Mouse (Mus musculus): Measurements from ENCODE around the gene Ebf1. TPM values are rescaled to one million over a fixed set of nuclear protein-coding genes. Genes with fewer than 3 reads are reported as not detected.

Ebf1 gene
- total RNA-seq, 2 experiments from 2014 or later: 19.7 to 22.8 TPM

GRCm38 (mm10) chr11:44975151-44975550 lies 358.0 kb downstream of the Ebf1 start:
- peak; percentile 48 to 58 for DNase-seq
- intact Hi-C loops (cut with DNase I): no loop called here

GRCm38 (mm10) chr11:44976254-44976802 lies 359.2 kb downstream of the Ebf1 start:
- intact Hi-C loops (cut with DNase I): no loop called here
- DNase-seq: peak in 1 of 2 experiments; percentile 11

DNA sequence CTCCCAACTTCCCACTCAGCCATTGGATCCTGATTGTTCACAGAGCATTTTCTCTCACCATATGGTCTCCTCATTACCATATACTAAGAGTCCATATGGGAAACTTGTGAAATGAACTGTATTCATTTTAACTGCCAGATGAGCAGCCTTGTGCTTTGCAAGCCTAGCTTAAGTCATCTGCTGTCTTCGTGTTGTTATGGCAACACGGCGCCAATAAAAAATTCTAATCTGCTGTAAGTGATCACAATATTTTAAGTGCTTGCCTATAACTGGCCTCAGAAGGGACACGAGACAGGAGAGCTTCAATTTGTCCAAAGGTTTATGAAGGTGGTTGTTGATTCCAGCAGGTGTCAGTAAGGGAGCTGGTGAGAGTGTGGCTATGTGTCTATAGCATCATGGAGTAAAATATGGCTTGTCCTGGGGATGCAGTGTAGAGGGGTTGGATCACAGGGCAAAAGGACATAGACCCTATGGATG lies 360.8 kb downstream of the Ebf1 start:
- DNase-seq: no peak
- intact Hi-C loops (cut with DNase I): no loop called here

- intact Hi-C loops (cut with DNase I): no loop called here
- DNase-seq: peak in 1 of 2 experiments; percentile 13
Observed at GRCm38 (mm10) chr11:44979391-44979790, 362.3 kb downstream of the Ebf1 start.

DNA sequence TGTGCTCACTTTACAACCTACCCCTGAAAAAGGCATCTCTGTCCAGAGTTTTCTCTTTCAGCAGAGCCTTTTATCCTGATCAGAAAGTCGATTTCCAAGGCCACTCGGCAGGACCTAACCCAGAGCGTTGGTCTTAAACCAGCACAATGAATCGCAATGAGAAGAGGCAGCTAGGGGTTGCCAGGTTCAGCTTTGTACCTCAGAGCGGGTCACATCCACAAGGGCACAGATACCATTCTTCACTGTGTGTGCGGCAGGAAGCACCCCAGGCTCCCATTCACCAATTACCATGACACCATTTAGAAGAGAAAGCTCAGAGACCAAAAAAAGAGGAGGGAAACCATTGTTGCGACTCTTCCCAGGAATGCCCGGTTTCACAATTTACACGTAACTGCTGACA lies 365.1 kb downstream of the Ebf1 start:
- DNase-seq: no peak
- intact Hi-C loops (cut with DNase I): no loop called here

DNA sequence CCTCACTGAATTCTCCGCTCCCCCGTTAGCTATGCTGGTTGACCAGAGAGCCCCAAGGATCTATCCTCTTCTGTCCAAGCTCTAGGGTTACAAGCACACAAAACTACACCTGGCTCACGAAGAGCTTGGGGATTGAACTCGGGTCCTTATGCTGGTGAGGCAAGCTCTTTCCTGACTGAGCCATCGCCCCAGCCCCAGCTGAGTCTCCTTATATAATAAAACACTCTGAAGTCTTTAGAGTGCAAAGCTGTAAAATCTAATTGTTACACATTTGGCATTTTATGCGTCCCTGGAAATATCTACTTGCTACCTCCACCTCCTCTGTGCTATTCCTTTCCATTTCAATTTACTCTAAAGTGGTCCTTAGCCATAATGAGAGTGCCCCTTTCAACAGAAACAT lies 366.8 kb downstream of the Ebf1 start:
- DNase-seq: no peak
- intact Hi-C loops (cut with DNase I): no loop called here

DNA sequence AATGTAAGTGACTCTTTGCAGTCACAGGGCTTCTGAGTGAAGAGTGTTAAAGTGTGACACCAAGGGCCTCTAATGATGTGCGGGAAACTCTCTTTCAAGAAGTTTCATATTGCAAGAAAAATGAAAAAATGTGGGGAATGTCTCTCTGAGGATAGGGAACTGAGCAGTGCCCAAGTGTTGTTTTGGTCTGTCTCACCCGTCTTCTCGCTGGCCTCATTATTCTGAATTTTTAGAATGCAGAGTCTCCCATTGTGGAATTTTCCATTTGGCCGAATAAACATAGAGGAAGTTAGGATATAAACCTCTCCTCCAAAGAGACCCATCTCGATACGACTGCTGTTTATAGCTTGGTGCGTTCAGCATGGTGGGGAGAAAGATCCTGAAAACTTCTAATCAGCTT lies 367.3 kb downstream of the Ebf1 start:
- DNase-seq: no peak
- intact Hi-C loops (cut with DNase I): no loop called here

DNA sequence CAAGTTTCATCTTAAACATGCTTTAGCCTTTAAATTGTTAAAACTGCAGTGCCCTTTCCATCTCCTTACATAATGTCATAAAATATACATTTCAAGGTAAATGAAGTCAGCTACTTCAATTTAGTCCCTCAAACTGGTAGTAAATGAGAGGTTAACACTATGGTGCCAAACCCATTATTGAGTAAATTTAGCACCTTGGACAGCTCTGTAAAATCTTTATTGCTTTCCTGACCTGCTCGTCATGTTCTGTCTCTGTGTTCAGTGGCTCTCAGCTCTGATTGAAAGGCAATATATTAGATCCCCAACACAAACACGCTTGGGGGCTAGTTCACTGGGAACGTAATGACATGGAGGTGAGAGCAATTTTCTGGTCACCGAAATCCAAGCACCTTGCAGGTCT lies 370.7 kb downstream of the Ebf1 start:
- no peak for DNase-seq
- intact Hi-C loops (cut with DNase I): no loop called here

DNA sequence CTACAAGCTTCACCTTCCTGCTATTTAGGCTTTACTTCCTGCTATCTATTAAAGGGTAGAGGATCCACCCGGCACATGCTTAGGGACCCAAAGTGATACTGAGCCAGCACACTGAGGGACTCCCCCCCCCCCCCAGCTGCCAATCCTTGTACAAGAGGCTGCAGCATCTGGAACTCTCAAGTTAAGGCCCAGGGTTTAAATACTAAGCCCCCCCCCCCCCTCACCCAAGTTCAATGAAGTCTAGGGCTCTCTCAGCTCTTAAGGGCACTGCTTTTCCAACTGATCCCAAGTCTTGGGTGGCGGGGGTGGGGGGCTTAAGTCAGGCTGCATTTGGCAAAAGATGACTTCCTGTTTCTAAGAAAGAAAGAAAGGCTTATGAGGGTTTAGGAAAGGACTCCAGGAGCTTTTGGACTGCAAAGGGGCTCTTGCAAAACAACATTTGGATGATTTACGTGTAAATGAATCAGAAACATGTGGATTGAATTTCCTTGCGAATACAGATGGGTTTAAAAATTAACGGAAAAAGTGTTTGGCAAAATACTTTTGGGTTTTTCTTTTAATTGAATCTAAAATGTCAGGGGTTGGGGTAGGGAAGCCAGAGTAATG lies 385.7 kb downstream of the Ebf1 start:
- intact Hi-C loops (cut with DNase I): loop anchor here (10.0 kb wide), 1 partner anchor 882 kb away; no protein-coding TSS in a partner anchor
- DNase-seq: no peak

- intact Hi-C loops (cut with DNase I): loop anchor here (10.0 kb wide), 1 partner anchor 881 kb away; no protein-coding TSS in a partner anchor
- no peak for DNase-seq
Observed at GRCm38 (mm10) chr11:45003716-45004437, 386.8 kb downstream of the Ebf1 start.

GRCm38 (mm10) chr11:45007311-45007710 lies 390.2 kb downstream of the Ebf1 start:
- intact Hi-C loops (cut with DNase I): loop anchor here (5.0 to 10.0 kb wide), 3 partner anchors 65 to 877 kb away; no protein-coding TSS in a partner anchor

GRCm38 (mm10) chr11:45008078-45008477 lies 391.0 kb downstream of the Ebf1 start:
- intact Hi-C loops (cut with DNase I): loop anchor here (1.0 to 10.0 kb wide), 4 partner anchors 66 to 877 kb away; no protein-coding TSS in a partner anchor
- DNase-seq: peak; percentile 85 to 89

More at GRCm38 (mm10) chr11:45007311-45007710, 390.2 kb downstream of the Ebf1 start:
- DNase-seq: no peak

- intact Hi-C loops (cut with DNase I): loop anchor here (1.0 to 10.0 kb wide), 4 partner anchors 66 to 876 kb away; no protein-coding TSS in a partner anchor
- no peak for DNase-seq
Observed at GRCm38 (mm10) chr11:45008760-45009159, 391.6 kb downstream of the Ebf1 start.

DNA sequence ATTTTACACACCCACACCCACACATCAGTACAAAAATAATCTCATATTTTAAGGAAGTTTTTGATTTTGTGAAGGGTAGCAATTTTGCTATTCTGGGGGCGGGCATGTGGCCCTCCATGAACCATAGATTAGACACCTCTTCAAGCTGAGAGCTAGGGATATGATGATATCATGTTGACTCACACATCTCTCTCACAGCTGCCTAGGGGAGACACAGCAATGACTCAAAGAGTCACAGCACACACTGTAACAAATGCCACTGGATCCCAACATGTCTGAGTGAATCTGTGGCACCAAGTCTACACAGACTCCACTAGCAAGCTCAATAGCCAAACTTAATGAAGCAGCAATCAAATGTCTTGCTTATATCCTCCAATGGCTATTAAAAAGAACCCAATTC lies 395.0 kb downstream of the Ebf1 start:
- no peak for DNase-seq
- intact Hi-C loops (cut with DNase I): loop anchor here (5.0 kb wide), 1 partner anchor 525 kb away; no protein-coding TSS in a partner anchor

DNA sequence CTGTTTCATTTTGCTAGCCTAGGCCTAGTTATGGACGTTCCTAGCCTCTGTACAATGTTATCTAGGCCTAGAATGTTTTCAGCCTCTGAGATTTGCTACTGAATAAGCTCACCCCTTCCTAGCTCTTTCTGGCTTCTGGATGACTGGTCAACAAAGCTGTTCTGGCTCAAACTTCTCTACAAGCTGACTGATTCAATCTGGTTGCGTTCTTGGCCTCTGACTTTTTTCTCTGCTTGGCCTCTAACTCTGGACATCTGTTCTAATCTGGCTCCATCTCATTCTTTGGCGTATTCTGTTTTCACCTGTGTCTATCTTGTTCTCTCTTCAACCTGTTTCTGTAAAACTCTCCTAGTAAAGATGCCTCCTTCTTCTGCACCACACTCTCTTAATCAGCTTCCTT lies 400.4 kb downstream of the Ebf1 start:
- DNase-seq: no peak
- intact Hi-C loops (cut with DNase I): no loop called here

DNA sequence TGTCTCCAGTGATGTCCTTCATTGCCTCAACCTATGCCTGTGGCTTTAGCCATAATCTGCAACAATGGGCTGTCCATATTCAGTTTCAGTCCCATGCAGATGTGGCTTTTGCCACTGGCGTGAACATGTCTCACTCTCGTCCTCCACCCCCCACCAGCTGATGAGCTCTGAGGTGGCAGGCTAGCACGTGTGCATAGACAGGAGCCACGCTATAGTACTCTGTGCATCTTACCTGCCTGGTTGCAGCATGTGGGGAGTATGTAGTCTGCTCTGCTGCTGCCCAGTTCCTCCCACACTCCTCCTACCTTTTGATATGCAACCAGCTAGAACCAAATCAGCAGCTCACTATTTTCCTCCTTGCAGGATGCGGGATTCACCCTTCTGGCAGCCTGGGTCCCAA lies 408.9 kb downstream of the Ebf1 start:
- DNase-seq: no peak
- intact Hi-C loops (cut with DNase I): no loop called here

- no peak for DNase-seq
- intact Hi-C loops (cut with DNase I): no loop called here
Observed at GRCm38 (mm10) chr11:45026674-45027073, 409.6 kb downstream of the Ebf1 start.

GRCm38 (mm10) chr11:45027076-45027475 lies 410.0 kb downstream of the Ebf1 start:
- DNase-seq: no peak
- intact Hi-C loops (cut with DNase I): no loop called here

DNA sequence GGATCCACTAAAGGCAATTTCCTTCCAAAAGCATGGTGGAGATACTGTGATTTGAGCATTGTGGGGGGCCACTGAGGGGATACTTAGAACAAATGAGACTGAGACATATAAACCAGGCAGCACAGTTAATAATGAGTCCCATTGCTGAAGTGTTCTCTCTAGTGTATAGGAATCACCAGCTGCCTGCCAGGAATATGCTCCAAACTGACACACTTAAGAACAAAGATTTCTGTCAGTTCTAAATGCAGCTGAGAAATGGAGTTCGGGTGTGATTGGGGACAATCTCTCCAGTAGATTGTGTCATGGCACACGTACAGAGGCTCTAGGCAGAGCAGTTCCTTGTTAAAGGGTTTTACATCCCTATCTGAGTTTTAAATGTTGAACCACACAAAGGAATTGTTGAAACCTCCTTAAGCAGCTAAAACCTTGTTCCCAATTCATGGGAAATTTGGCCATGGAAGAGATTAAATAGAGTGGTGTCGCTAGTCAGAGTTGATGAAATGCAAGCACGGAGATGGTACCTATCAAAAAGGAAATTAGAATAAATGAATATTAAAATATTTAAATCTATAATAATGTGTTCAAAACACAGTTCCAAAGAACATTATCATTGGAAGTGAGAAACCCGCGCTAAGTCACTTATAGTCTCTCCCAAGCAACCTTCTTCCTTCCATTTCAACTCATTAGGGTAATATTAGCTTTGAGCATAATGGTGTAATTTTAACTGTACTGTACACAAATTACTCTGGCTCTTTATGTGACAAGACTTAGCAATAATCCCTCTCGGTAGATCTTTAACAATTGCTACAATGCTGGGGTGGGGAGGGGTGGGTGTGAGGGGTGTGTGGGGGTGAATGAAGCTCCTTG lies 438.9 kb downstream of the Ebf1 start:
- no peak for DNase-seq
- intact Hi-C loops (cut with DNase I): no loop called here

Measured in heart, postnatal 14 days (tissue).